In genomic region chr7:19693421-19693820, GRCm38 (mm10) we compare ENCODE assay signal across 10 mouse cellular contexts. TPM values are rescaled to one million over a fixed set of nuclear protein-coding genes. Genes with fewer than 3 reads are reported as not detected.
DNase-seq lines count a peak whose midpoint lies in the region; ATAC-seq and TF ChIP-seq lines count a peak whose summit lies in the region.
"Had no signal": no experiment of that assay in that cellular context is flagged by ENCODE, and none has a peak within 500 bp of the region (broad histone marks: within the 10 kb centered on the region; RNA-seq: fewer than 3 reads in every experiment).

No protein-coding gene starts in this region.

- H3K36me3 ChIP-seq in heart, embryonic 16.5 days (ENCODE audit: control insufficient read depth, insufficient read depth) = peaks cover 9% of the 10 kb centered on the region
- H3K36me3 ChIP-seq in liver, embryonic 14.5 days (replicated peaks; ENCODE audit: control insufficient read depth, insufficient read depth, low read depth) = peaks cover 4% of the 10 kb centered on the region

- peak; percentile 44 for ATAC-seq in heart, embryonic 16.5 days (replicated peaks; ENCODE audit: extremely low read depth, insufficient read depth, low FRiP score)
- peak; percentile 53 for ATAC-seq in liver, embryonic 14.5 days (ENCODE audit: insufficient read depth)

- no peaks in the 10 kb centered on the region for H3K9me3 ChIP-seq in heart, embryonic 16.5 days (replicated peaks; ENCODE audit: control insufficient read depth, low read length)
- H3K9me3 ChIP-seq in liver, embryonic 14.5 days (ENCODE audit: control insufficient read depth, low read length) = no peaks in the 10 kb centered on the region
- H3K9me3 ChIP-seq: limb, embryonic 15.5 days had no signal

- TF ChIP-seq CTCF in liver, embryonic 14.5 days (IDR thresholded peaks at IDR 0.05; ENCODE audit: low read depth) = no peak

- 29% methylated on average over 10 of the region's 10 CpGs for WGBS in heart, embryonic 16.5 days
- WGBS in liver, embryonic 14.5 days (ENCODE audit: insufficient replicate concordance) = 17% methylated on average over 10 of the region's 10 CpGs

- no peak overlapping the region for H3K4me2 ChIP-seq in heart, embryonic 16.5 days (ENCODE audit: low read depth, low read length)
- no peak overlapping the region; the same call in 1 of the 2 replicates for H3K4me2 ChIP-seq in liver, embryonic 14.5 days (ENCODE audit: low read depth)
- H3K4me2 ChIP-seq: limb, embryonic 15.5 days had no signal

- H3K27me3 ChIP-seq in heart, embryonic 16.5 days (ENCODE audit: control insufficient read depth, insufficient read depth, low read length) = no peaks in the 10 kb centered on the region
- no peaks in the 10 kb centered on the region for H3K27me3 ChIP-seq in liver, embryonic 14.5 days (ENCODE audit: control insufficient read depth, insufficient read depth, low read length)
- H3K27me3 ChIP-seq: limb, embryonic 15.5 days had no signal

- H3K27ac ChIP-seq in heart, embryonic 16.5 days (ENCODE audit: low read length) = peak overlapping the region; percentile 79
- peak overlapping the region; percentile 60 for H3K27ac ChIP-seq in liver, embryonic 14.5 days
- H3K27ac ChIP-seq: limb, embryonic 15.5 days had no signal

- DNase-seq in embryo, embryonic 10.5 days (ENCODE audit: low spot score) = peak; percentile 39
- no peak for DNase-seq in embryo, embryonic 9.5 days (ENCODE audit: extremely low spot score)
- peak; percentile 25 to 37 for DNase-seq in spleen, postnatal 36 days (ENCODE audit: low spot score in 2 of 2)
- no peak for DNase-seq in spleen, adult 12 weeks (ENCODE audit: low spot score)
- no peak for DNase-seq in liver, embryonic 14.5 days (ENCODE audit: low read depth in 3 of 3, low spot score in 3 of 3)
- DNase-seq in retina, embryonic 14.5 days (ENCODE audit: low spot score) = peak; percentile 66
- no peak for DNase-seq in testis, postnatal 10 days (ENCODE audit: low spot score)

- no peak for TF ChIP-seq EP300 in liver, embryonic 14.5 days (IDR thresholded peaks at IDR 0.05; ENCODE audit: low read depth)

- H3K4me1 ChIP-seq in heart, embryonic 16.5 days (ENCODE audit: control insufficient read depth, insufficient read depth, low read length) = peaks cover 24% of the 10 kb centered on the region
- peaks cover 12 to 39% of the 10 kb centered on the region in 2 experiments for H3K4me1 ChIP-seq in liver, embryonic 14.5 days (replicated peaks; ENCODE audit: control insufficient read depth in 2 of 2, insufficient read depth in 2 of 2, low read length in 1 of 2)

- no peak overlapping the region for H3K4me3 ChIP-seq in heart, embryonic 16.5 days (ENCODE audit: low read length)
- no peak overlapping the region for H3K4me3 ChIP-seq in liver, embryonic 14.5 days (ENCODE audit: insufficient read depth in 1 of 2, low read depth in 2 of 2, low read length in 2 of 2)
- H3K4me3 ChIP-seq: limb, embryonic 15.5 days had no signal

- peak overlapping the region; percentile 45; the same call in 1 of the 2 replicates for H3K9ac ChIP-seq in heart, embryonic 16.5 days (ENCODE audit: low read length)
- no peak overlapping the region for H3K9ac ChIP-seq in liver, embryonic 14.5 days (replicated peaks)
- H3K9ac ChIP-seq: limb, embryonic 15.5 days had no signal

RNA-seq across cellular contexts. Expression of gene Apoc1, which starts 1.0 kb away (rescaled TPM):
- polyA plus RNA-seq in heart, embryonic 16.5 days (2015; fragmentation: Nextera tagmentation; extraction: Ambion mirVana) = 8.9 and 9.2 TPM in 2 replicates
- polyA plus RNA-seq in liver, embryonic 14.5 days (2012; rRNA removed) = 203 and 204 TPM in 2 replicates
- 390 TPM in 2 replicates for polyA plus RNA-seq in liver, embryonic 14.5 days (2014; fragmentation: Nextera tagmentation; extraction: Ambion mirVana)

RNA-seq across cellular contexts. Expression of gene Apoe, which starts 5.6 kb away (rescaled TPM):
- 588 and 662 TPM in 2 replicates for polyA plus RNA-seq in heart, embryonic 16.5 days (2015; fragmentation: Nextera tagmentation; extraction: Ambion mirVana)
- polyA plus RNA-seq in liver, embryonic 14.5 days (2012; rRNA removed) = 1,802 and 2,400 TPM in 2 replicates
- 1,630 and 1,854 TPM in 2 replicates for polyA plus RNA-seq in liver, embryonic 14.5 days (2014; fragmentation: Nextera tagmentation; extraction: Ambion mirVana)

RNA-seq across cellular contexts. Expression of gene Apoc4, which starts 12.1 kb away (rescaled TPM):
- 0.22 and 0.37 TPM in 2 replicates for polyA plus RNA-seq in heart, embryonic 16.5 days (2015; fragmentation: Nextera tagmentation; extraction: Ambion mirVana)
- polyA plus RNA-seq in liver, embryonic 14.5 days (2012; rRNA removed) = 90.9 and 154 TPM in 2 replicates
- polyA plus RNA-seq in liver, embryonic 14.5 days (2014; fragmentation: Nextera tagmentation; extraction: Ambion mirVana) = 181 and 200 TPM in 2 replicates
- polyA plus RNA-seq: embryonic facial prominence, embryonic 11.5 days had no signal

RNA-seq across cellular contexts. Expression of gene Gm44805, which starts 12.2 kb away (rescaled TPM):
- 0.38 TPM in 1 of 2 replicates, not detected in the other for polyA plus RNA-seq in heart, embryonic 16.5 days (2015; fragmentation: Nextera tagmentation; extraction: Ambion mirVana)
- 3.3 and 5.1 TPM in 2 replicates for polyA plus RNA-seq in liver, embryonic 14.5 days (2012; rRNA removed)
- 29.0 and 48.5 TPM in 2 replicates for polyA plus RNA-seq in liver, embryonic 14.5 days (2014; fragmentation: Nextera tagmentation; extraction: Ambion mirVana)
- polyA plus RNA-seq: embryonic facial prominence, embryonic 11.5 days; limb, embryonic 15.5 days had no signal

RNA-seq across cellular contexts. Expression of gene Apoc2, which starts 15.7 kb away (rescaled TPM):
- 1.2 and 2.6 TPM in 2 replicates for polyA plus RNA-seq in heart, embryonic 16.5 days (2015; fragmentation: Nextera tagmentation; extraction: Ambion mirVana)
- polyA plus RNA-seq in liver, embryonic 14.5 days (2012; rRNA removed) = 494 and 507 TPM in 2 replicates
- polyA plus RNA-seq in liver, embryonic 14.5 days (2014; fragmentation: Nextera tagmentation; extraction: Ambion mirVana) = 990 and 1,023 TPM in 2 replicates

Comparison
In these comparisons a context has a peak if more than half of its experiments do, and no peak if none do; other contexts are left out.
1. DNase-seq: peak in embryo, embryonic 10.5 days (single experiment), spleen, postnatal 36 days (2 of 2) and retina, embryonic 14.5 days (single experiment); none in embryo, embryonic 9.5 days (single experiment), spleen, adult 12 weeks (single experiment), liver, embryonic 14.5 days (0 of 3) and testis, postnatal 10 days (single experiment).
2. RNA of gene Apoc1, which starts 1.0 kb away (polyA plus RNA-seq): 203 to 390 TPM in liver, embryonic 14.5 days; 8.9 to 9.2 TPM in heart, embryonic 16.5 days; every median in the first group is over 10 times any median in the second.
3. RNA of gene Apoc4, which starts 12.1 kb away (polyA plus RNA-seq): 90.9 to 200 TPM in liver, embryonic 14.5 days; 0.22 to 0.37 TPM in heart, embryonic 16.5 days; every median in the first group is over 10 times any median in the second.